Mouse (Mus musculus) thymus, postnatal 0 days (tissue): ENCODE results near the gene Focad. TPM values are rescaled to one million over a fixed set of nuclear protein-coding genes. Genes with fewer than 3 reads are reported as not detected.
"Not testable (repeated sequence)": the region's sequence is repeated elsewhere in the genome, so short reads cannot be mapped to it uniquely, and the experiment has no call there.

Experiments used
- DNase-seq: peaks from one replicate; pipeline ENCODE4 v3.0.0-alpha.2; 2015; ENCODE audit warnings: low spot score
- polyA plus RNA-seq: library from polyadenylated mRNA; unstranded; fragments of >200 nt; fragmentation: Nextera tagmentation; extraction: Ambion mirVana; gene quantifications from 2 replicates; pipeline ENCODE4 v1.2.1, GENCODE M21; 2015

The Focad gene
- polyA plus RNA-seq, 1 experiment from 2014 or later: 15.4 TPM

DNA sequence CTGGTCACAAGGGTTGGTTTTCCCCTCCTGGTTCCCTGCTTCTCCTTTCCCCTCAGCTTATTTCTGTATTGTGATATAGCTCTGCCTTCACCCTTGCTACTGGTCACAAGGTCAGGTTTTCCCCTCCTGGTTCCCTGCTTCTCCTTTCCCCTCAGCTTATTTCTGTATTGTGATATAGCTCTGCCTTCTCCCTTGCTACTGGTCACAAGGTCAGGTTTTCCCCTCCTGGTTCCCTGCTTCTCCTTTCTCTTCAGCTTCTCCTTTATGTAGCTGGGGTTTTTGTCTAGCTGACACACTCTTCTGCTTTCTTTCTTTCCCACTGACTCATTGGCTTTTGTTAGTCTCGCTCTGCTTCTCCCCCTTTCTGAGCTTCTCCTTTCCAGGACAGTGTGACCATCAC, 296.2 kb downstream of the Focad start:
- DNase-seq: not testable (repeated sequence)

DNA sequence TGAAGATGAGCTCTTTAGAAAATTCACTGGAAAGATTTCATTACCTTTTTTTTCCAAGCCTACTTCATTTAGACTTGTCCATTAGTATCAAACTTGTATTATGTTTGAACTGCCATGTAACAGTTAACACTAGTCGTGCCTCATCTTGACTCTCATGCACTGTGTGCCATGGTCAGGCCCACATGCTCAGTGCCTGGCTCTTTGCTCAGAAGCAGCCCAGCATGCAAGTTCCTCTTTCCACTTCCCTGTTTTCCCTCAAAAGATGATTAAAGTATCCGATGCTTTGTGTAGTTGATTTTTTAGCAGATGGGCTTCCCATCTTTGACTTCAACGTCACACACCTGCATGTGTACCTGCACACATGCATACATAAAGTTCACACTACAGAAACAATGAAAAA, 301.3 kb downstream of the Focad start:
- no peak for DNase-seq

DNA sequence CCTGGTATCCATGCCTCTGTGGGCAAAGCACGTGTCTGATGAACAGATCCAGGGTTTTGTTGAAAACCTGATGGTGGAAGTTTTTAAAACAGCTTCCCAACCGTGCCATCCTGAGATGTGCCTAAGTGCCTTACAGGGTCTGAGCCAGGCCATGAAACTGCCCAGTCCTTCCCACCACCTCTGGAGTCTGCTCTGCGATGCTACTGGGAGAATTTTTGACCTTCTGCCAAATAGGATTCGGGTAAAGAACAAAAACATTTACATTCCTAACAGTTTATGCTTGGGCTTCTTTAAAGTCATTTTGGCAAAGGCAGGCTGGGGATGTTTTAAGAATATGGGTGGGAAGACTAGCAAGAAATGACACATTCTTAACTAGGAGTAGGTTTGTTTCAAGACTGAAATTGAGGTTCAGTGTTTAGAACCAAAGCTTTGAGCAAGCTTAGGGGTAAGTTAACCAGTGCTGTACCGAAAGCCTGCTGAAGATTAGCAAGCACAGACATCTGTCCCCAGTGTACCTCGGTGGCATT, 302.6 kb downstream of the Focad start:
- no peak for DNase-seq

DNA sequence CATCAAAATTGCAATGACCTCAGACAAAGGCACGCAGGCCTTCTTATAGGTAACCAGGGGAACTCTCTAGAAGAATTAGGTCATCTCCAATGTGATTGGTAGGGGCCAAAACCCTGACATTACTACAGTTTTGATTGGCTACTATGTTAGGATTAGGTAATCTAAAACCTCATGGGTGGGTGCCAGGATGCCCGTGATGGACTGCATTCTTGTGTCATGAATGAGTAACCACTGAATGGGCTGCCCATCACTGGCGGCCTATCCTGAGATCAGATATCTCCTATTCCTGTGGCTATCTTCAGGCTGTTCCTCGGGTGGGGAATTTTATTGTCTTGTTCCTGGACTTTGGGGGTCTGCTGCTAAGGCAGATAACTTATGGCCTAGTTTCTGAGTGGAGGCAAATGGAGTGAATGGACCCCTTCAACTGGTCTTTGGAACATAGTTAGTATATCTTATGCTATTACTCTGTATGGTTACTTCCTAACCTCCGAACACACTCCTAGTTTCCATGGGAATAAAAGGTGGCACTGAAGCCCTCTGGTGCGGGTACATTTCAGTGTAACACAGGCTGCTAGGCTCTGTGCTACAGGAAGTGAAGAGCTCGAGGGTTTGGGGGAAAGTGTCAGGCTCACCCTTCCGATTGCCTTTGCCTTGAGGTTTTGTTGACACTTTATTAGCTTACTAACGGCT, 306.0 kb downstream of the Focad start:
- DNase-seq: no peak

DNA sequence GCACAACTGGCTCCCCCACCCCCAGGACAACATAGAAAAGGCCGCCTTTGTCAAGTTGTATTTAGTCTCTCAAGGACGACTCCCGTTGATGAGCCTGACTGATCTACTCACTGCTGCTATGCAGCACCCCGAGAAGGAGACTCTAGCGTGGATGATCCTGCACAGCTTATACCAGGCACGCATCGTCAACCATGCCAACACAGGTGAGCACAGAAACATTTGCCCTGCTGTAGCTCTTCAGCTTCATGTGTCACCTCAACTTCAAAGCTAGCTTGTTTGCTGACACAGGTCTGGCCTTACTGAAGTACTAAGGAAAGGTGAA, 306.5 kb downstream of the Focad start:
- DNase-seq: no peak

DNA sequence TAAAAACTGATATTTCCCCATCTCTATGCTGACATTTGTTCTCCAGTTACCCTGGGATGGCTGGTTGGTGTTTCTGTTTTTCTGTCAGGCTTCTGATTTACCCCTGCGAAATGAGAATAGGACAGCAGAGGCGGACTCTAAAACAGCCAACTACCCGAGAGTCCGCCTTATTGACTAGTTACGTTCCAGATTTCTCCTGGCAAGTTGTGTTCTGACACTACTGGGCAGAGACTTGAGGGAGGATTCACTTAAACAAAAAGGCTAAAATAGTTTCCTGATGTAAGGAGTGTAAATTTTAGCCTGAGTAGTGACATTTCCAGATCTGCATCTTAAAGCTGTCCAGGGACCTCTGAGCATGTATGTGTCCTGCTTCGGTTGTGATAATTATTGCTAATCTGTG, 308.5 kb downstream of the Focad start:
- DNase-seq: no peak

DNA sequence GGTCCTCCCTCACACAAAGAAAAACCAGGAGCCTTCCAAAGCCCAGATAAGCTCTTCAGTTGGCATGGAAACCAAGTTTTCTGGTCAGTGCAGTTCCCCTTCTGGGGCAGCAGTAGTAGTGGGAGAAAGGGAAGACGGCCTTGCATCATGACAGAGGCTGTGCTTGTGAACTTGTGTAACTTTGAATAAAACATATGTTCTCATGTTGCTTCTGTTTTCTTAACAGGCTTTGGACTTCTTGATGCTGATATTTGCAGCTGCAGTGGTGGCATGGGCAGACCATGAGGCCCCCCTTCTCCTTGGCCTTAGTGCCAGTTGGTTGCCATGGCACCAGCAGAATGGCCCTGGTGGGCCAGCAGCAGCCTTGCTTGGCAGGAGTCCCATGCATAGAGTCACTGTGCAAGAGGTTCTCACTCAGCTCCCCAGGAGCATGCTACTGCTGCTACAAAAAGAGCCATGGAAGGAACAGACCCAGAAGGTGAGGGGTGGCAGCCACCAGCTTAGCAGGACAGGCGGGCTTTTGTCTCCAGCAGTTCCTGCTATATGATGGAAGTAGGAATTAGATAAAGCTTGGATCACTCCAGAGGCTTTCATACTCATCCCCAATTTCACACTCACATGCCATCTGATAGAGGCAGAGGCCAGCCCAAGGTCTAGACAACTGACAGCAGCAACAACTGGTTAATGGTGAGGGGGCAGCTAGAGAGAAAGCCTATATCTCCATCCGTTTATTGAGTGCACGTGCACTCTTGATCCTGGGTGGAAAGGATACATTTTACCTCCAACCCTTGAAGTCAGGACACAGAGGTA, 312.7 kb downstream of the Focad start:
- DNase-seq: no peak

DNA sequence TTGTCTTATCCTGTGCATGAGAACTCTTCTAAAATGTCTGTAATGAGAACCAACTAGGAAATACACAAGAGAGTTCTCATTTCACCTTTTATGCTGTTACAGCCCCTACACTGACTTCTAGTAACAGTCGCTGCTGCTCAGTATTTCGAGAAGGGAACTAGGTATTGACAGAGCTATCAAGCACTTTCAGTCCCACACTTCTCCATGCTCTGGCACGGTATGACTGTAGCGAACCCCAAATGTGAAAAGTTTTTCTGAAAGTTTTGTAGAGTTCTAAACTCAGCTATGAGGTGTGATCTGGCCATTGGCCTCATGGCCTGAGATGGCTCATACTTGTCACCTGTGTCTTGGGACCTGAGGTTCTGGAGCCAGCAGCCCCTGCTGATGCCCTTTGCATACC, 314.9 kb downstream of the Focad start:
- no peak for DNase-seq

DNA sequence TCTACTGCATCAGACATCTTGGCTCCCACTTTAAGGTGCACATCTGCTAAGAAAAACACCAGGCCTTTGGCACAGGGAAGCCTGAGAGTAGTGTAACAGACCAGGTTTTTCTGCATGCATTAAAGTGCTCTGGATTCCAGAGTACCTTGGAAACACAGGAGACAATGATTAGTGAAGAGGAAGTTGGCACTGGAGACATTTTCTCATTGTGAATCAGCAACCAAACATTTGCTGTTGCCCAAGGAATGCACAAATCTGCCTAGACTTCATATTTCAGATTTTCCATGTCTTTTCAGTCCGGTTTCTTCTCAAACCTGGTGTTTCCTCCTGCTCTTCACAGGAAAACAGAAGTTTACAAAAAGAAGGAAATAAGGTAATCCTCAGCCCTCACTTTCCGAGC, 317.9 kb downstream of the Focad start:
- no peak for DNase-seq

DNA sequence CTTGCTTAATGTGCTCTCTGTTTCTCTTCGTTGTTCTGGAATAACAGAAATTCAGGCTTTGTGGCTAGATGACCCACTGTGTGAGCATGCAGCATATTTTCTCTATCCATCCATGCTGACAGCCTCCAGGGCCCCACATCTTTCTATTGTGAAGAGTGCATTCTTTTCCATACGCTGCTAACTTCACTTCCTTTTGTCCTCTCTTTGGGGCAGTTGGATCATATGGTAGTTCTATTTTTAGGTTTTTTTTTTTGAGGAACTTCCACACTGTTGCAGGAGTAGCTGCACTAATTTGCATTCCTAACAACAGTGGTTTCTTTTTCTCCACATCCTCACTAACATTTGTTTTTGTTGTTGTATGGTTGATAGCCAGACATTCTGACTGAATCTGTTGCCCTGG, 320.6 kb downstream of the Focad start:
- DNase-seq: no peak

DNA sequence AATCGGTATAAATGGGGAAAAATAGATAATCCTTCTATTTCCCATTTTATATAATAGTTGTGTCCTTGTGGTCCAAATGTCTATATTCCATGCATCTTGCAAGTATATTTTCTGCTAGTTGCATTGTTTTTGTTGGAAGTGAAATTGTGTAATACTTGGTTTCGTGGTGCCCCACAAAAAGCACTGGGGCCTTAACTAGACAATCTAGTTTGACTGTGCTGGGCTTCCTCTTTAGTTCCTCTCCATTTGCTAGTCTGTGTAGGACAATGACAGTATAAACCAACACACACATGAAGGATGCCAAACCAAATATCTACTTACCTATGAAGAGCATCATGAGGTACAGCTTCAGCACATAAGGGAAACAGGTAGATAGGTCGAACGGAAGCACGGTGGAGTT, 324.9 kb downstream of the Focad start:
- DNase-seq: no peak

DNA sequence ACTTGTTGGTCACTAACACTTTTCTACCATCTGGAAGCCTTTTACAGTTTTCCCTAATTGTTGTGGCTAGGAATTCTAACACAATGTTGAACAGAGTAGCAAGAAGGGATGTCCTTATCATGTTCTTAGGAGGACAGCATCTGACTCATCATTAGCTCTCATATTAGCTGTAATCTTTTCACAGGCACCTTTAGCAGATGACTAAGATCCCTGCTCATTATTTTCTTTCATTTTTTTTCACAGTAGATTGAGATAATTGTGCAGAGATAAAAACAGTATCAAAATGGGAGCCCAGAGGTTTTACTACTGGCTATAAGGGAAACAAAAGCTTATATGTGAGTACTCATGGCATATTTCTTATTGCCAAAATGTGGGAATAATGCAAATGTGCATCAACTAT, 330.1 kb downstream of the Focad start:
- no peak for DNase-seq

DNA sequence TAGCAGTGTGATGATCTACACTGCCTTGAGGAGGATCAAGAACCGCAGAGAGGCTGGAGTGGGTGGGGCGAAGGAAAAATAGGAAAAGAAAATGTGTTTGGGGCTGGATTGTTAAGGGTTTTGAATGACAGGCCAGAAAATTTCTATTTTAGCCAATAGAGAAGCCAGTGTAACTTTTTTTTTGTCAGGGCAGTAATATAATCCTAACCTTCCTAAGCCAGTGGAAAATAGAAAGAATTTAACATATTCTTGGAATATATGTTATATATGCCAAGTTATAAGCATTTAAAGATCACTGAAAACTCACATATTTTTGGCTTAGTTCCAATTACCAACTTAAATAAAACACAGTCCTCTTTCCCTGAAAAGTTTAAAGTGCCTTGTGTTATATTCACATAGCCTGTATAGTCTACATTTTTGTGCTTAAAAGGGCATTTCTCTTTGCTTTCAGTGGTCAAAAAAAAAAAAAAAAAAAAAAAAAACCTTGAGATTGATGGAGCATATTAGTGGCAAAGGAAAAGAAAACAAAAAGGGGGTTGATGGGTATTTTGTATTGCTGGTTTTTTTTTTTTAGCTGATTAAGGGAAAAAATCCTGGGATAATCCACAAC, 333.3 kb downstream of the Focad start:
- DNase-seq: no peak

DNA sequence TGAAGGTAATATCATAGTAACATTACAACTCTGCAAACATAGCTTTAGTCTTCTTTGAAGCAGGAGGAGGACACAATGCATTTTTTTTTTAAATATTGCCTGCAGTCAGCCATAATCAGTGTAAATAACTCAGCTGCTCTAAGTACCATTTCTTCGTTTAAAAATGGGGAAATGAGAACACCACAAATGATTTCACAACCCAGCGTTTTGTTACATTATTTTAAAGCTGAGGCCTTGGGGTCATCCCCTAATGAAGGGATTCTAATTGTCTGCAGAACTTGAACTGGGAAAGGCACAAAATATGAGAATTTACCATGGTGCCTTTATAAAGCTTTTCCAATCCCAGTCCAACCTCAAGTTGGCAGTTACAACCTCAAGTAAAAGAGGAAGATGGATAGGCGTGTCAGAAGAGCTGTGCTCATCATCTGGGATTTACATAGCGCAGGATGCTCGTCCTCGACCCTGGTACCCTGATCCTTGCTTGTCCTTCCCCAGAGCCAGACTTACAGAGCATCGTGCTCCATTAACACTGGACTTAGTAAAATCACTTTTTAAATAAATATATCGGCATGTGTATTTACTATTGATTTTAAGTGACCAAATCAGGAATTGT, 338.1 kb downstream of the Focad start:
- no peak for DNase-seq

DNA sequence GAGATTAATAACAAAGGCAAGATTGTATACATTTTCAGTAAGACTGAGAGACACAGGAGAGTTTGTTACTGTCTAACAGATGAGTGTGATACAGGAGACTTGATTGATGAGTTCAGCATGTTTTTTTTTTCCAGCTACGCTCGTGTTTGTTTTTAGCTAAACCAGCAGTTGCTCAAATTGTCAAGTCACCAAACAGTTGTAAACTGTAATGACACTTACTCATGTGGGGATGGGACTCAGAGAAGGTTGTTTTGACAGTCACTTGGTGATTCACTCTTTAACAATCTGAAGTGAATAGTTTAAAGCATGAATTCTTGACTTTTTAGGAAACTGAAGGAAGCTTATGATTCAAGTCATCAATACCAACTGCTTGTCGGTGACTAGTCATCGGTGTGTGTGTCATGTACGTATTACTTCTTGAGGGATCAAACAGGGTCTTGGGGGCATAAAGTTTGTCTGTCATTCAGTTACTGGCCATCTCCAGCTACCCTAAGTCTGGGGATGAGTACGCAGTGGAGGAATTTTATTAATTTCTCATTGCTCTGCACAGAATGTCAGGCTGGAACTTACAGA, 342.2 kb downstream of the Focad start:
- no peak for DNase-seq

DNA sequence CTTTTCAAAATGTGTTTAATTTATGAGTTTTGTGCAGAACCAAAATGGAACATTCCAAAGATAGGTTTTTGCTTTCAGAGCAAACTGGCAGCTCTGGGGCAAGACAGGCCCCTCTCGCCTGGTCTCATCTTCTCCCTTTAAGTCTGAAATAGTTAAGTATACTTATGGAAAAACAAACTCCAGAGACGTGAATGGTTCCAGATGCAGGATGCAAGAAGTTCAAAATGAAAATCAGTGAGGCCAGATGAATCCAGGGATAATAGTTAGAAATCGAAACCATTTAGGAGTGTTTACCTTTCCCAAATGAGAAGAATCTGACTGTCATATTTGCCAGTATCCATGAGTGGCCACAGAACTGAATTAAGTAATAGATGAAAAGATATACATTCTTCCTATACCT, 342.7 kb downstream of the Focad start:
- DNase-seq: no peak

DNA sequence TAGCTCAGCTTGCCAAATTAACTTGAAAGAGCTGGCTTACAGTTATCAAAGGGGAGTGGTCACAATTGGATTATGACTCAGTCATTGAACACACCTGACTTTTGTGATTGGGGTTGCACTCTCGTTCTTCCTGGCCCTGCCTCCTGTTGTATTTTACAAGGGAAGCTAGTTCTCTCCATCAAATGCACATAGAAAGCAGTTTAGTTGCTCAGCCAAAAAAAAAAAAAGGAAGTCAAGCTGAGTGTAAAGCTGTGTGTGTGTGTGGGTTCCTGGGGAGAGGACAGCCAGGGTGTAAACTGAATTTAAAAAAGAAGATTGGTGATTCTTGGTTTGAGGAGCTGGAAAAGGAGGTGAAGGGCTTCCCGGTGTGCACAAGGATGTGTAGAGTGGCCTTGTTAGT, 343.5 kb downstream of the Focad start:
- no peak for DNase-seq

DNA sequence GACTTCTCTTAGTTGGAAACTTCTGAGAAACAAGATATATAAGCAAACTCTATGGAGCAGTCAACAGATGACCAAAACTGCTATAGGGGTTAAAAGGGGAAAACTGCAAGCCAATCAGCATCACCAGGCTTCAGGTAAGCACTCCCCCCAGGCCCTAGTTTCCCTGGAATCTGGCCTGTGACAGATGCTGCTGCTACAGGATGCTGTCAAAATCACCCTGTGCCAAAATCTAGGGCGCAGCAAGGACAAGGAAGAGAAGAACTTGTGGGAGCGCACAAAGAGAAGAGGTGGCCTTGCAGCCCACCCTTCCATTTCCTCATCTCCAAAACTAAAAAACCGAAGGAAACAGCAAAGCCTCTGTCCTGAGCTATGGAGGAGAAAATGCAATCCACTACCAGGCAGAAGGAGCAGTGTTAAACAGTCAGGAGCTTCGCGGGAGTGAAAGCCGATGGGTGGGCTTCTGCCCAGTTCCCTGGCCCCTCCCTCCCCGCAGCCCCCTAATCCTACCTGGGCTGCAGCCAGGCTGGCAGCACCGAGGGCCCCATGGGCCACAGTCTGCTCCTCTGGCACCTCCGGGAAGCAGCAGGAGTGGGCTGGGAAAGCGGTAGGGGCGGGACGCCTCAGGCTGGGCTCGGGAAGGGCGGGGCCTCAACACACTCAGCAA, 344.0 kb downstream of the Focad start, which contains the start of gene Hacd4:
TSS of gene Hacd4 (minus strand) at position 603 of the 664 bp plus-strand sequence.
- no peak for DNase-seq

DNA sequence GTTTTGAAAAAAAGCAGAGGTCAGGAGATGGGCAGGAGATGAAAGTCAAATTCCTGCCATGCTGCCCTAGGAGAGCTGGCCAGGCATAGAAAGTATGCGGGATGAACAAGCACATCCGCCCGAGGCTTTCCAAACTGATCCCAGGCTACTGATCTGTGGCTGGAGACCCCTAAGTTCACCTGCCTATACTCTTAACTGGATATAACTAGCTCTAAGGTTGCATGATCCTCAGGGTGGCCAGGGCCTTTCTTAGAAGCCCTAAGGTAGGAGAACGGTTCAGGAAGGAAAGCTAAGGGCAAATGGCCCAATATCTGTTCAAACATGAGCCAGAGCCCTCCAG, 344.5 kb downstream of the Focad start:
- no peak for DNase-seq

DNA sequence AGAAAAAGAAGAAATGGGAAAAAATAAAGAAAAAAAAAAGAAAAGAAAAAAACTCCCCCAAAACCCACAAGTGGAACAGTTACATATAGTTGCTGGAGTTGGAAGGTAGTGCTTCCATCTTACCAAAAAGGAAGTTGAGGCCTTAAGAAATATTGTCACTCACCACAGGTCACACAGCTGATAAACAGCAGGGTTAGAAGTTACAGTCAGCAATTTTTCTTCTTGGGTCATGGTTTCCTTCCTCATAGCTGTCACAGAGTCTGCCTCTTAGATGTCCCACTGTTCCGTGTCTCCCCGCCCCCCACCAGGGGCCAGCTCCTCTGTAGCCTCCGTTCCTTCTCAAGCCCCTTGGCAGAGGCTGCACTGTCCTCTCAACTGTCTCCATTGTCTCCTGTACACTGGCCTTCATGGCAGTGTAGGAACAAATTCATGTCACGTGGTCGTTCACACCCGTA, 345.3 kb downstream of the Focad start:
- DNase-seq: peak; percentile 5

DNA sequence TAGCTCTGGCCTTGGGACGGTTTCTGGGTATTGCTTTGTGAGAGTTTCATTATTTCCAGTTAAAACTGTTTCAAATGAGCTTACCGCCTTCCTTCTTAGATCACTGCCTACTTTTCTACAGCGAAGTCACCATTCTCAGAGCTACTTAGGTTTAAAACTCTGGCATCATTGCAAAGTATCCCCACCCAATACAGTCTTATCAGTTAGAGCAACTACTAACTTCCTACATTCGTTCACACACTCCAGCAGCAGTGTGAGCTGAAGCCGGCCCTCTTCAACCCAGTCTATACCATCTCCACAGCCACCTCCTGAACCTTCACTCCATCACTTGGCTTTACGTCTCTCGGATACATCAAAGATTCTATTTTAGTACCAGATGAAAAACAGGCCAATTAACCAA, 346.4 kb downstream of the Focad start:
- no peak for DNase-seq
